Mouse (Mus musculus): ENCODE results near the gene B230217C12Rik.
"Not testable (repeated sequence)": the region's sequence is repeated elsewhere in the genome, so short reads cannot be mapped to it uniquely, and the experiment has no call there.

Gene B230217C12Rik

GRCm38 (mm10) chr11:97825971-97826370, 14.6 kb upstream of the B230217C12Rik start:
- DNase-seq (ENCODE audit: low spot score in 2 of 2), result no peak

- DNase-seq (ENCODE audit: low spot score in 2 of 2), result no peak
Observed at GRCm38 (mm10) chr11:97826414-97826813, 14.2 kb upstream of the B230217C12Rik start.

GRCm38 (mm10) chr11:97827654-97828053, 12.9 kb upstream of the B230217C12Rik start:
- no peak for DNase-seq (ENCODE audit: low spot score in 2 of 2)

GRCm38 (mm10) chr11:97829365-97829764, 11.2 kb upstream of the B230217C12Rik start:
- DNase-seq (ENCODE audit: low spot score in 2 of 2), result no peak

GRCm38 (mm10) chr11:97829913-97830476, 10.6 kb upstream of the B230217C12Rik start:
- no peak for DNase-seq (ENCODE audit: low spot score in 2 of 2)

GRCm38 (mm10) chr11:97830501-97830900, 10.1 kb upstream of the B230217C12Rik start:
- DNase-seq (ENCODE audit: low spot score in 2 of 2), result no peak

- DNase-seq (ENCODE audit: low spot score in 2 of 2), result no peak
Observed at GRCm38 (mm10) chr11:97832001-97832400, 8.6 kb upstream of the B230217C12Rik start.

GRCm38 (mm10) chr11:97833352-97833751, 7.2 kb upstream of the B230217C12Rik start:
- no peak for DNase-seq (ENCODE audit: low spot score in 2 of 2)

- DNase-seq (ENCODE audit: low spot score in 2 of 2), result no peak
Observed at GRCm38 (mm10) chr11:97836541-97836940, 4.0 kb upstream of the B230217C12Rik start.

- DNase-seq (ENCODE audit: low spot score in 2 of 2), result not testable (repeated sequence)
Observed at GRCm38 (mm10) chr11:97837051-97837450, 3.5 kb upstream of the B230217C12Rik start.

GRCm38 (mm10) chr11:97837641-97838149, 2.9 kb upstream of the B230217C12Rik start:
- DNase-seq (ENCODE audit: low spot score in 2 of 2), result no peak

- DNase-seq (ENCODE audit: low spot score in 2 of 2), result no peak
Observed at GRCm38 (mm10) chr11:97838779-97839440, 1.7 kb upstream of the B230217C12Rik start.

- no peak for DNase-seq (ENCODE audit: low spot score in 2 of 2)
Observed at GRCm38 (mm10) chr11:97839441-97840134, 992 bp upstream of the B230217C12Rik start.

GRCm38 (mm10) chr11:97840135-97840490, 467 bp upstream of the B230217C12Rik start:
- no peak for DNase-seq (ENCODE audit: low spot score in 2 of 2)

GRCm38 (mm10) chr11:97840991-97841661, 546 bp downstream of the B230217C12Rik start:
- DNase-seq (ENCODE audit: low spot score in 2 of 2), result peak in 1 of 2 experiments; percentile 54

GRCm38 (mm10) chr11:97842001-97842400, 1.4 kb downstream of the B230217C12Rik start:
- DNase-seq (ENCODE audit: low spot score in 2 of 2), result no peak

GRCm38 (mm10) chr11:97850367-97850766, 9.8 kb downstream of the B230217C12Rik start:
- no peak for DNase-seq (ENCODE audit: low spot score in 2 of 2)

GRCm38 (mm10) chr11:97851601-97852000, 11.0 kb downstream of the B230217C12Rik start:
- no peak for DNase-seq (ENCODE audit: low spot score in 2 of 2)

GRCm38 (mm10) chr11:97855473-97855872, 14.9 kb downstream of the B230217C12Rik start:
- no peak for DNase-seq (ENCODE audit: low spot score in 2 of 2)

- no peak for DNase-seq (ENCODE audit: low spot score in 2 of 2)
Observed at GRCm38 (mm10) chr11:97862148-97862547, 21.6 kb downstream of the B230217C12Rik start.

GRCm38 (mm10) chr11:97865421-97865820, 24.8 kb downstream of the B230217C12Rik start:
- DNase-seq (ENCODE audit: low spot score in 2 of 2), result no peak

Measured in urinary bladder, postnatal 4 days (tissue).